Mouse (Mus musculus) heart, postnatal 0 days (tissue): ENCODE results near the gene Aldh1l1.

Experiments
- CTCF ChIP-seq: IDR thresholded peaks from 2 replicates; pipeline ENCODE4 v1.5.1; 2016; ENCODE audit warnings: antibody characterized with exemption, control low read depth, low read depth
- EP300 ChIP-seq: IDR thresholded peaks from 2 replicates; pipeline ENCODE4 v1.6.1; 2016; ENCODE audit warnings: antibody characterized with exemption, low read depth

- TF ChIP-seq EP300 (peak; percentile 79; the same call in 1 of the 2 replicates), CTCF (0 out of 2 replicates have a peak, but pooled peaks have one; percentile 11)
Measured at GRCm38 (mm10) chr6:90506673-90507311, 20.6 kb downstream of the Aldh1l1 start.
